Mouse (Mus musculus) cortical plate, adult 2 months (tissue): Measurements from ENCODE around the gene Tent2. TPM values are rescaled to one million over a fixed set of nuclear protein-coding genes. Genes with fewer than 3 reads are reported as not detected.
A peak's percentile ranks its signal among the peaks of the same experiment; 100 is the strongest.

Experiments used
- H3K27ac ChIP-seq: fragments of 200-500 bp; 2 replicates; pipeline ENCODE4 v1.5.1; 2012; ENCODE audit warnings: low read length, control low read depth, inconsistent platforms; ENCODE audit not compliant: insufficient read depth
- H3K4me1 ChIP-seq: fragments of 200-500 bp; 2 replicates; pipeline ENCODE4 v1.6.1; 2011; ENCODE audit warnings: low read length; ENCODE audit not compliant: control insufficient read depth, insufficient read depth
- H3K4me3 ChIP-seq: fragments of 200-500 bp; 2 replicates; pipeline ENCODE4 v1.5.1; 2011; ENCODE audit warnings: mild to moderate bottlenecking, low read length, control low read depth; ENCODE audit not compliant: insufficient read depth
- CTCF ChIP-seq: fragments of 200-500 bp; IDR thresholded peaks from 2 replicates; pipeline ENCODE4 v1.5.1; 2011; ENCODE audit warnings: mild to moderate bottlenecking, control low read depth, low read length; ENCODE audit not compliant: insufficient read depth; ENCODE audit errors: extremely low read depth
- POLR2A ChIP-seq: fragments of 200-500 bp; IDR thresholded peaks from 2 replicates; pipeline ENCODE4 v1.6.1; 2011; ENCODE audit warnings: mild to moderate bottlenecking, low read length, control low read depth; ENCODE audit not compliant: insufficient read depth; ENCODE audit errors: extremely low read depth
- polyA plus RNA-seq: library from polyadenylated mRNA; depleted of rRNA; stranded (reverse); fragments of >200 nt; gene quantifications from 2 replicates; pipeline ENCODE4 v1.2.3, GENCODE M21; 2012

Tent2 gene
- polyA plus RNA-seq, 1 experiment: 32.7 TPM

- H3K4me3 ChIP-seq: peak within 1 kb of the TSS; percentile 30
- TF ChIP-seq CTCF: peak; percentile 26; the same call in 1 of the 2 replicates
- TF ChIP-seq POLR2A: no peak
- peak within 1 kb of the TSS; percentile 69 for H3K27ac ChIP-seq
- H3K4me1 ChIP-seq: peaks cover 11% of the 10 kb centered on the region
Observed at GRCm38 (mm10) chr13:93144336-93145167, 47.6 kb downstream of the Tent2 start, which contains the start of gene Cmya5. Gene Cmya5 (minus strand): TSS chr13:93144724.

DNA sequence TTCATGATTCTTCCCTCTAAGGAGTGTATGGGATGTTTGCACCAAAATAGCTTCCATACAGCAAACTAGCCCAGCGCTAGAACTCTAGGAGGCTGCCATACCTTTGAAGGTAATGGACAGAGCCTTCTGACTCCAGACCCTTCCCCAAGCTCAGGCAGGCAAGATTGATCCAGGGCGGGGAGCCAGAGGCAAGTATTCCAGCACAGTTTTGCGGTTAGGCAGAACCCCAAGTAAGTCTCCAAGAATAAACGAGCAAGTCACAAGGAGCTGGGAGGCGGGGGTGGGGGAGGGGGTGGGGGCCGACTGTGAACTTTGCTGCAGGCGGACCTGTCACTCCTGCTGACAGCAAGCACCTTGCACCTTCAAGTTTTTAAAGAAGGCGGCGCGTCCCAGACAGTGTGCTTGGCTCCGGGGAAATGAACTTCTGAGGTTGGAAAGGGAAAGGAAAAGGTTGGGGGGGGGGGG lies 48.3 kb downstream of the Tent2 start:
- Histone ChIP-seq H3K27ac (peak overlapping the region; percentile 12; the same call in 1 of the 2 replicates), H3K4me1 (peaks cover 11% of the 10 kb centered on the region), H3K4me3 (peak overlapping the region; percentile 30)
- TF ChIP-seq POLR2A: no peak
- TF ChIP-seq CTCF: no peak

- Histone ChIP-seq H3K4me1 (peaks cover 11% of the 10 kb centered on the region), H3K4me3 (no peak overlapping the region), H3K27ac (no peak overlapping the region)
- TF ChIP-seq CTCF (no peak), POLR2A (no peak)
Observed at GRCm38 (mm10) chr13:93141184-93141583, 51.0 kb downstream of the Tent2 start.

DNA sequence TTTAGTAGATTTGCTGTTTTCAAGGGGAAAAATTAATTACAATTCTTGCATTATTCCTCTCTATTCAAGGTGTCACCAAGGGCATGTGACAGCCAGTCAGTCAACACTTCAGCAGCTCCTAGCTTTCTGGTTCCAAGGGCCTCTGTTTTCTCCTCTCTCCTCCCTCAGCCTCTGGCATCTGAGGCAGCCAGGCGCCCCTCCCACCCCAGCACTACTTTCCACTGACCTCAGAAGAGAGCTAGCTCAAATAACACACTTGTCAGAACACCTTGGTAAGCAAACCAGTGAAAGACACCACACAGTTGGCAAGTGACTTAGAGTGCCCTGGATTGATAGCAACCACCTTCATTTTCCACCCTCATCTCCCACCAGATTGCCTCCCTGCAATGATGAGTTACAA lies 54.1 kb downstream of the Tent2 start:
- TF ChIP-seq POLR2A: no peak
- TF ChIP-seq CTCF: no peak
- Histone ChIP-seq H3K27ac (no peak overlapping the region), H3K4me3 (no peak overlapping the region), H3K4me1 (peaks cover 6% of the 10 kb centered on the region)

- Histone ChIP-seq H3K4me1 (peaks cover 2% of the 10 kb centered on the region), H3K27ac (no peak overlapping the region), H3K4me3 (no peak overlapping the region)
- TF ChIP-seq CTCF (no peak), POLR2A (no peak)
Observed at GRCm38 (mm10) chr13:93137098-93137497, 55.1 kb downstream of the Tent2 start.

GRCm38 (mm10) chr13:93136251-93136650 lies 55.9 kb downstream of the Tent2 start:
- no peaks in the 10 kb centered on the region for H3K4me1 ChIP-seq
- H3K4me3 ChIP-seq: no peak overlapping the region
- TF ChIP-seq POLR2A: no peak
- TF ChIP-seq CTCF: no peak
- no peak overlapping the region for H3K27ac ChIP-seq

DNA sequence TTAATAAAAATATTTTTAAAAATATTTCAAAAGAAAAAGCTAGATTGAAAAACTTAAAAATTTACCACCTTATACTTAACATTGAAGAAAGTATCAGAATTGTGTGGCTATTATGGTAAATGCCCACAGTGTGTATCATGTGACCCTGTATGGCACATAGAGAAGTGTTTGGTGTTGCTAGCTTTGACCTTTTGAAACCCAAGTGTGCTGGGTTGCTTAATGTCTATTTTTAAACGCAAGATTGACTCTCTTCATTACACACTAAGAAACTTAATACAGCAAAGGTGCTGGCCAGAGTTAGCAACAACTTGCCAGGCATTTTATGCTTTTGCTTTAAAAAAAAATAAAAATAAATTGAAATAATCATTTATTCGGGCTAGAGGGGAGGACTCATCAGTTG lies 56.7 kb downstream of the Tent2 start:
- no peak for TF ChIP-seq CTCF
- no peak for TF ChIP-seq POLR2A
- no peak overlapping the region for H3K4me3 ChIP-seq
- H3K27ac ChIP-seq: no peak overlapping the region
- H3K4me1 ChIP-seq: peaks cover 3% of the 10 kb centered on the region; the same call in 1 of the 2 replicates

DNA sequence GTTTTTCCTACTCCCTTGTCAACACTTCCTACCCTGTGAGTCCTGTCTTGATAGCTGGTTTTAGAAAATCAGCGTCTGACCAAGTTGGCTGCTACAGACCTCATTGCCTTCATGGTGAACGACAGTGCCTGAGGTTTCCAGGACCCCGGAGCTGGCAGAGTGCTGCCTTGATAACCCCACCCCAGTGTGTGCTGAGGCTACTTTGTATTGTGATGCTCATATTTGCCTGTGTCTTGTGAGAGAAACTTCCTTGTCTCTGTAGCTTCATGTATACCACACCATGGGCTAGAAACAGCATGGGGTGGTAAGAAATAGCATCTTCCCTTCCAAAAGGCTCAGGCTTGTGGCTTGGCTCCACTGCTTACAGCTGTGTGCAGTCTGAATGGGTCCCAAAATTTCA lies 61.5 kb downstream of the Tent2 start:
- H3K4me1 ChIP-seq: peaks cover 5% of the 10 kb centered on the region; the same call in 1 of the 2 replicates
- TF ChIP-seq POLR2A: no peak
- TF ChIP-seq CTCF: no peak
- H3K4me3 ChIP-seq: no peak overlapping the region
- 0 out of 2 replicates have a peak overlapping the region, but pooled peaks have one; percentile 29 for H3K27ac ChIP-seq

- H3K4me3 ChIP-seq: no peak overlapping the region
- peaks cover 5% of the 10 kb centered on the region; the same call in 1 of the 2 replicates for H3K4me1 ChIP-seq
- 0 out of 2 replicates have a peak overlapping the region, but pooled peaks have one; percentile 17 for H3K27ac ChIP-seq
- TF ChIP-seq POLR2A: no peak
- no peak for TF ChIP-seq CTCF
Observed at GRCm38 (mm10) chr13:93128961-93129360, 63.2 kb downstream of the Tent2 start.
